Mouse (Mus musculus) small intestine, adult 2 months (tissue): ENCODE data around the gene Hjurp. TPM values are rescaled to one million over a fixed set of nuclear protein-coding genes. Genes with fewer than 3 reads are reported as not detected.
"Not testable (repeated sequence)": the region's sequence is repeated elsewhere in the genome, so short reads cannot be mapped to it uniquely, and the experiment has no call there.

Experiments used
- H3K27ac ChIP-seq: fragments of 200-500 bp; 2 replicates; pipeline ENCODE4 v1.5.1; 2012; ENCODE audit warnings: low read depth, low read length, control low read depth, inconsistent platforms; ENCODE audit not compliant: insufficient read depth
- H3K27me3 ChIP-seq: fragments of 200-500 bp; 2 replicates; pipeline ENCODE4 v1.6.1; 2012; ENCODE audit warnings: mild to moderate bottlenecking, moderate library complexity, low read length, inconsistent platforms; ENCODE audit not compliant: control insufficient read depth, insufficient read depth
- H3K36me3 ChIP-seq: fragments of 200-500 bp; 2 replicates; pipeline ENCODE4 v1.6.1; 2012; ENCODE audit warnings: mild to moderate bottlenecking, low read length, control low read depth, inconsistent platforms; ENCODE audit not compliant: control insufficient read depth, insufficient read depth
- H3K4me1 ChIP-seq: fragments of 200-500 bp; 2 replicates; pipeline ENCODE4 v1.6.1; 2012; ENCODE audit warnings: low read length, inconsistent platforms, mixed read lengths; ENCODE audit not compliant: control insufficient read depth, insufficient read depth, insufficient read length
- H3K4me3 ChIP-seq: fragments of 200-500 bp; 2 replicates; pipeline ENCODE4 v1.5.1; 2012; ENCODE audit warnings: low read depth, mild to moderate bottlenecking, control low read depth, inconsistent platforms, low read length, moderate library complexity
- CTCF ChIP-seq: fragments of 200-500 bp; IDR thresholded peaks from 2 replicates; pipeline ENCODE4 v1.5.1; 2012; ENCODE audit warnings: low read depth, mild to moderate bottlenecking, control low read depth, inconsistent platforms, low read length, moderate library complexity, mixed read lengths; ENCODE audit not compliant: insufficient replicate concordance, insufficient read length; ENCODE audit errors: extremely low read depth
- POLR2A ChIP-seq: fragments of 200-500 bp; IDR thresholded peaks from 2 replicates; pipeline ENCODE4 v1.6.1; 2012; ENCODE audit warnings: low read depth, mild to moderate bottlenecking, control low read depth, inconsistent platforms, low read length, moderate library complexity
- WGBS: fragments of 180-500 bp; shearing (Covaris S2); methylation state at CpG from one replicate; pipeline ENCODE4 v1.1.7; 2018; 5-methylcytosine and 5-hydroxymethylcytosine counted together
- polyA plus RNA-seq: library from polyadenylated mRNA; depleted of rRNA; stranded (reverse); fragments of >200 nt; gene quantifications from 2 replicates; pipeline ENCODE4 v1.2.3, GENCODE M21; 2012

Gene Hjurp
- polyA plus RNA-seq, 1 experiment, result 23.4 TPM

GRCm38 (mm10) chr1:88224029-88224776 lies 53.2 kb downstream of the Hjurp start:
- Histone ChIP-seq H3K4me1 (peaks cover 3% of the 10 kb centered on the region; the same call in 1 of the 2 replicates), H3K36me3 (no peaks in the 10 kb centered on the region), H3K27me3 (no peaks in the 10 kb centered on the region), H3K27ac (no peak overlapping the region), H3K4me3 (no peak overlapping the region)
- TF ChIP-seq POLR2A (no peak), CTCF (no peak)
- WGBS, result 33% methylated on average over 2 of the region's 2 CpGs

- 66% methylated on average over 1 of the region's 1 CpGs for WGBS
- H3K4me1 ChIP-seq, result peaks cover 3% of the 10 kb centered on the region; the same call in 1 of the 2 replicates
- no peak overlapping the region for H3K27ac ChIP-seq
- no peaks in the 10 kb centered on the region for H3K36me3 ChIP-seq
- TF ChIP-seq POLR2A (no peak), CTCF (no peak)
- H3K27me3 ChIP-seq, result no peaks in the 10 kb centered on the region
- no peak overlapping the region for H3K4me3 ChIP-seq
These were observed 53.8 kb downstream of the Hjurp start for GRCm38 (mm10) chr1:88223591-88223990.

GRCm38 (mm10) chr1:88223011-88223515 lies 54.4 kb downstream of the Hjurp start:
- not testable (repeated sequence) for H3K27ac ChIP-seq, H3K4me3 ChIP-seq, H3K4me1 ChIP-seq, H3K36me3 ChIP-seq, H3K27me3 ChIP-seq

DNA sequence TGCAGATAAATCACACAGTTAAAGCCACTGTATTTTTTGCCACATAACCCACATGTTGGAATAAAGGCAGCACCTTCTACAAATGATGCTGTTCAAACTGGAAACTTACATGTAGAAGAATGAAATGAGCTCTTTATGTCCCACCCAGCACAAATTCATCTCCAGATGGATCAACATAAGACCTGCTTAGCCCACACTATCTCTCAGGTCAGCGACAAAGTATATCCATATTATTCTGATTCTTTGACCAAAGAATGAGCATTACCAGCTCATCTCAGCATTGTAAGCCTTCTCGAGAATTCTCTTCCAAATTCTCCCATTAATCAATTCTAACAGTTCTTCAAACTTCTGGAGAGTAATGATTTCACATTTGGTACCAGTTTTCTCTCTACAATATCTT lies 55.2 kb downstream of the Hjurp start:
- H3K27me3 ChIP-seq, result no peaks in the 10 kb centered on the region
- H3K27ac ChIP-seq, result no peak overlapping the region
- peaks cover 3% of the 10 kb centered on the region; the same call in 1 of the 2 replicates for H3K4me1 ChIP-seq
- H3K36me3 ChIP-seq, result no peaks in the 10 kb centered on the region
- TF ChIP-seq POLR2A (no peak), CTCF (no peak)
- H3K4me3 ChIP-seq, result no peak overlapping the region
- WGBS, result 67% methylated on average over 2 of the region's 2 CpGs

- H3K36me3 ChIP-seq, result peaks cover 8% of the 10 kb centered on the region
- no peak overlapping the region for H3K27ac ChIP-seq
- no peaks in the 10 kb centered on the region for H3K27me3 ChIP-seq
- TF ChIP-seq POLR2A (no peak), CTCF (no peak)
- H3K4me1 ChIP-seq, result no peaks in the 10 kb centered on the region
- no peak overlapping the region for H3K4me3 ChIP-seq
These were observed 57.1 kb downstream of the Hjurp start for GRCm38 (mm10) chr1:88220336-88220735.

- Histone ChIP-seq H3K27ac (no peak overlapping the region), H3K36me3 (peaks cover 8% of the 10 kb centered on the region), H3K27me3 (no peaks in the 10 kb centered on the region), H3K4me3 (no peak overlapping the region), H3K4me1 (peaks cover 2% of the 10 kb centered on the region; the same call in 1 of the 2 replicates)
- TF ChIP-seq CTCF (no peak), POLR2A (no peak)
- WGBS, result 18% methylated on average over 1 of the region's 1 CpGs
These were observed 58.4 kb downstream of the Hjurp start for GRCm38 (mm10) chr1:88219054-88219453.

- WGBS, result 50% methylated on average over 4 of the region's 4 CpGs
- Histone ChIP-seq H3K4me1 (peaks cover 7% of the 10 kb centered on the region; the same call in 1 of the 2 replicates), H3K27ac (no peak overlapping the region), H3K27me3 (no peaks in the 10 kb centered on the region), H3K36me3 (peaks cover 8% of the 10 kb centered on the region), H3K4me3 (no peak overlapping the region)
- TF ChIP-seq CTCF (no peak), POLR2A (no peak)
These were observed 58.8 kb downstream of the Hjurp start for GRCm38 (mm10) chr1:88218591-88218990.

GRCm38 (mm10) chr1:88218051-88218450 lies 59.4 kb downstream of the Hjurp start:
- peaks cover 8% of the 10 kb centered on the region for H3K36me3 ChIP-seq
- no peak overlapping the region for H3K27ac ChIP-seq
- WGBS, result 79% methylated on average over 9 of the region's 9 CpGs
- TF ChIP-seq POLR2A, result no peak
- no peak for TF ChIP-seq CTCF
- H3K27me3 ChIP-seq, result no peaks in the 10 kb centered on the region
- peaks cover 7% of the 10 kb centered on the region; the same call in 1 of the 2 replicates for H3K4me1 ChIP-seq
- H3K4me3 ChIP-seq, result no peak overlapping the region
